Mouse (Mus musculus) skeletal muscle tissue, adult 2 months (tissue): Measurements from ENCODE around the gene Gm10188.

ENCODE experiments used
- DNase-seq: peaks from one replicate; pipeline ENCODE4 v3.0.0-alpha.2; 2012; ENCODE audit warnings: low read depth, low spot score

Gm10188 gene

GRCm38 (mm10) chr1:132229667-132230066 lies at the start of gene Gm10188:
TSS of gene Gm10188 (minus strand) at chr1:132229767.
- DNase-seq, result no peak

DNA sequence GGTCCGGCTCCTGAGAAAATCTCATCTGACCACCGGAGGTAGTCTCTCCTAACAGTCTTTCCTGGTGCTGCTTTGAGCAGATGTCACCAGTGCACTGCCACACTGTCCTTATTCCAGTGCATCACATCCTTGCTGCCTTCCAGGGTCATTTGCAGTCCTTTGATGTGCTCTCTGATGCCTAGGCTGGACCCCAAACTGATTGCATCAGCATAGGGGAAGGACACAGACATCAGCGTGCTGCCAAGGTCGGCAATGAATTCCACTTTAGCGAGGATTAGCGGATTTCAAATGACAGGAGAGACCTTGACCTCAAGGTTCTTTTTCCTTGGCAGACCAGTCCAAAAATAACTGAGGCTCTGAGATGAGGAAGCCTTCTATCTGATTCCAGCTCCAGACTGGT lies 47.6 kb upstream of the Gm10188 start:
- DNase-seq, result no peak

- DNase-seq, result no peak
These were observed 47.1 kb upstream of the Gm10188 start for GRCm38 (mm10) chr1:132276694-132277093.

GRCm38 (mm10) chr1:132271237-132271636 lies 41.7 kb upstream of the Gm10188 start:
- DNase-seq, result no peak

DNA sequence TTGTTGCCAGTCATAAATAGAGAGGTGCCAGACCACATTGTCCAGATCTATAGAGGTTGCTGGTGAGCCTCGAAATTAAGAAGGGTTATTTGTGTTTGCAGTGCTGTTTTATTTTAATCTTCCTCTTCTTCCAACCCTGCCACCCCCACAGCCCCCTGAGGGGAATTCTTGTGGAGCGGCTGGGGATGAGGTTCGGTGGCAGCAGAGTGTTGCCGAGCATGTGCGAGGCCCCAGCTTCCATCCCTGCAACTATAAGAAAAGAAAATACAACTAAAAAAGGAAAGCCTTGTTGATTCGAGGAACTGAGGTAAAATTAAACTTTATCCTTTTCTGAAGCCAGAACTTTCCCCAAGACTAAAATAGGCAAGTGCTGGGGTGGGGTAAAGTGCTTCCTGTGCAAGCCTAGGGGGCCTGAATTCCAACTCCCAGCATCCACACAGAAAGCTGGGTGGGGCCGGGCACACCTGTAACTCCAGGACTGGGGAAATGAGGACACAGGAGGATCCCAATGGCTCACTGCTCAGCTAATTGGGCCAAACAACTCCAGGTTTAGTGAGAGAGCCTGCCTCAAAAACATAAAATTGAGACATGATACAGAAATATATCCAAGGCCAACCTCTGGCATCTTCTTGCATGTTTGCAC lies 39.0 kb upstream of the Gm10188 start:
- no peak for DNase-seq

DNA sequence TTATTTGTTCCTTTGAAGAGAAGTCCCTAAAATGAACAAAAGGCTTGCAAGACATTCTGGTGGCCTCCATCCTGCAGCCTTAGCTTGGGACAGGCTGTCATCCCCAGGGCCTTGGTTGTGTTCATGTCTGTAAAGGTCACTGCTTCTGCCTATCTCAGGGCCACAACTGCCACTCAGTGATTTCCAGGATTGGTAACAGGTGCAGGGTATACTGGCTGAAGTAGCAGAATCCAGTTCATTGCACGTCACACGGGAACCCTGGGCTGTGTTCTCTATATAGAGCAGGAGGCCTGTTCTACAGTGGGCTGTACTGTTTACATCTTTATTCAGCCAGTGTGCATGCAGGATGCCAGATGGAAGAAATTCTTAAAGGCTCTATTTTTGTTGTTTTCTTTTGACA lies 38.4 kb upstream of the Gm10188 start:
- peak; percentile 82 for DNase-seq

DNA sequence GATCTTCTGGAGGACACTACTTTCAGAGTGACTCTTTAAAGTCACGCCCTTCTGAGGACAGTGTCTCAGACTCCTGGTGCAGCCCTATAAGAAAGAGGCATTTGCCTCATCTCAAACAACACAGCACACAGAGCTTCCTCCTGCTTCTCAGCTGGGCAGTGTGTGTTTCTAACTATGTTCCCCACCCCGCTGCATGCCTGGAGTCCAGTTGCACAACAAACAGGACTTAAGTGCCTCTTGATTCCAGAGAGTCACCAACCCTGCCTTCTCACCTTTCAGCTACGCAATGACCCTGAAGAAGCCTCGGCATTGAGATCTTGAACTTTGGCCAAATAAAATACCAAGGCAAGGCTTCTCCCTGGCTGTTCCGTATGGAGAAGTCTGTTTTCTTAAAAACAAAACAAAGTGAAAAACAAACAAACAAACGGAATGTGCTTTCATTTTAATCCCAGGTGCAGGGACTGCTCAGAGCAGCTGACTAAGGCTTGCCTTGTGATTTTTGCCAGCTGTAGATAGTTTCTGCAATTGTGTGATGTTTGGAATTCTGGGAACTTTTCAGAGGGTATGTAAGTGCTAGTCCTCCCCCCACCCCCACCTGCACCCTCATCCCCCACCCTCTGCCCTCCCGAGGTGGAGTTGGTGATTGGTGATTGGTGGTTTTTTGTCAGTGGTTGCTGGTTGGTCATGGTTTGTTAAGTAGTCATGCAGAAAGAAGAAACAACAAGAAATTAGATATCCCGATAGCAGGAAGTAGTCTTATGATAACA lies 37.4 kb upstream of the Gm10188 start:
- DNase-seq, result peak; percentile 84

DNA sequence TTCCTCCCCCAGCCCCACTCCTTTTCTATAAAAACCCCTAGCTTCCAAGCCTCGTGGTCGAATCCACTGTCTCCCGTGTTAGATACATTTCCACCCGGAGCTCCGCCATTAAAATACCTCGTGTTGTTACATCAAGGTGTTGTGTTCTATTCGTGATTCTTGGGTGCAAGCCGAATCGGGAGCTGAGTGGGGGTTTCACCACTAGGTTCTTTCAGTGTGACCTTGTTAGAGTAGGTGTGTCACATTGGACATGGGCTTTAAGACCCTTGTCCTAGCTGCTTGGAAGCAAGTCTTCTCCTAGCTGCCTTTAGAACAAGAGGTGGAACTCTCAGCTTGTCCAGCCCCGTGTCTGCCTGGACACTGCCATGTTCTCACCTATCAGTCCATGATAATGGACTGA lies 36.4 kb upstream of the Gm10188 start:
- no peak for DNase-seq

DNA sequence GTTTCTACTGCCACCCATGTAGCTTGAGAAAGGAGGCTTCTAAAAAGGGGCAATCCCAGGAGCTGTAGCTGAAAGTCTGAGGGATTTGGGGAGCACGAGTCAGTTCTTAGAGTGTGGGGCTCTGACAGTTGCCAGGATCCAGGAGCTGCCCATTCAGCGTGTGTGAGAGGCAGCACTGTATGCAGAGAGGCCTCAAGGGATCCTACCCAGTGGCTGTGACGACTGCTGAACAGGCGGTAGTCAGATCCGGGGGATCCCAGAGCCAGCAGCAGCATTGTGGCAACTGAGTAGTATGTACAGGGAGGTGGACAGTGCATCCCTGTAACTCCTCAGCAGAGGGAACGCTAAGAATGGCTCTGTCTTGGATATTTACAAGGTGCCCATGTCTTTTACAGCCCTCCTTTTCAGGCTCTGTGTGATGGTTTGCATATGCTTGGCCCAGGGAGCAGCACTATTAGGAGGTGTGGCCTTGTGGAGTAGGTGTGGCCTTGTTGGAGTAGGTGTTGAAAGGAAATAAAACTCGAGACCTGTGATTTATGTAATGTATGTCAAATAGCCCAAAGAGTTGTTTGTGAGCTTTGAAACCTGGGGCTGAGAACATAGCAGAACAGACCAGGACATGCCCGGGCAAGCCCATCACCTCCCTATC lies 35.8 kb upstream of the Gm10188 start:
- DNase-seq, result no peak

- no peak for DNase-seq
These were observed 35.0 kb upstream of the Gm10188 start for GRCm38 (mm10) chr1:132264577-132264976.

DNA sequence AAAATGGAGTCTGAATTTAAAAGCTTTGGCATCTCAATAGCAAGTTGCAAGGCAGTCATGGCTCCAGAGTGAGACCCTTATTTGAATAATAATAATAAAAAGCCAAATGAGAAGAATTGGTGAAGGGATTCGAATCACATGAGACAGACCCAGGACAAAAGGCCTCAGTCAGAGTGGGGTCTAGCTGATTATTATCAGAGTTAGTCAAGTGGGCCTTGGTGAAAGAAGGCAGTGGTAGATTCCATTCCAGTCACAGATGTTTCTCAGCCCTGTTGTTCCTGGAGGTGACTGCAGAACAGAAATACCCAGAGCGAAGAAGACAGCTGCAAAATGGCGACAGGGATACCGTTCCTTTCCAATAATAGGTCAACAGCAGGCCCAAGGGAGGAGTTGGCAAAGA lies 34.1 kb upstream of the Gm10188 start:
- no peak for DNase-seq

DNA sequence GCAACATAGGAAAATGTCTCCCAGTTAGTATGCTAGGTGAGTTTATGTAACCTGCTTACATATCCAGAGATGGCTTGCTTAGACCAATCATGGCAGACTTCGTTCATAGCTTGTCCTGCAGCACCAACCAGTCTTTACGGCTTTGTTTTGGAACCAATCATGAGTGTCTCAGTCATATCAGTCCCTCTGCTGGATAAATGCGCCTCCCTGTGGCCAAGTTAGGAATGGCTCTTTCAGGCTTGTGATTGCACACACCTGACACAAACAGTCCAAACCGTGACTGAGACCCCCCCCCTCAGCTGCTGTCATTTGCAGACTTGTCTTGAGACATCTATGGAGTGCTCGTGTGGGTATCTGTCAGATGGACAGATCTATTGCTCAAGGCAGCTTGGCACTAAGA lies 31.5 kb upstream of the Gm10188 start:
- DNase-seq, result no peak

DNA sequence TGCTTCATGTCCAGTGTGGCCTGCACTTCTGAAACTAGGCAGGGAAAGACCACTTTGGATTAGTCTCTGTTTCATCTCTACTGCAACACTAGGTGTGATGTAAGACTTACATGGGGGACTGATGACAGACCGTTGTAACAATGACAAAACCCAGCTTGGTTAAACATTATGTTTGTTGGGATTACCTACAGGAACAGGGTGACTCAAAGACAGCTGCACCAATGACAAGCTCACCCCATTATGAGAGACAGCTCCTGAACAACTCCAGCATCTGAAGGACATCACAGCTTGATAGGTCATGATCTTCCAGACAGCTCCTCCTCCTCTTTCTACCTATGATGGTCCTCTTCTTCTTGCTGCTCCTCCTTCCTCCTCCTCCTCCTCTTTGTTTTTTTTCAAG lies 30.8 kb upstream of the Gm10188 start:
- DNase-seq, result no peak

DNA sequence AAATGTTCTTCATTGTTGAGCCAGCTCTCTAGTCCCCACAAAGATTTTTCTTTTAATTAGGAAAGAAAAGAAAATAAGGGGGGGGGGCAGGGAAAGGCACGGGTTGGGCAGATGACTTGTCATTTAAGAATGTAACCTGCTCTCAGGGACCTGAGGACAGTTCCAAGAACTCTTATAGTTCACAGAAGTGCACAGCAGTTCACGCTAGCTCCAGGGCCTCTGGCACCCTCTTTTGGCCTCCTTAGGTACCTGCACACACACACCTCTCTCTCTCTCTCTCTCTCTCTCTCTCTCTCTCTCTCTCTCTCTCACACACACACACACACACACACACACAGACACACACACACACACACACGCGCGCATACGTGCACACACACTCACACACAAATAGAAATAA lies 24.9 kb upstream of the Gm10188 start:
- no peak for DNase-seq

GRCm38 (mm10) chr1:132246641-132247040 lies 17.1 kb upstream of the Gm10188 start:
- DNase-seq, result no peak

DNA sequence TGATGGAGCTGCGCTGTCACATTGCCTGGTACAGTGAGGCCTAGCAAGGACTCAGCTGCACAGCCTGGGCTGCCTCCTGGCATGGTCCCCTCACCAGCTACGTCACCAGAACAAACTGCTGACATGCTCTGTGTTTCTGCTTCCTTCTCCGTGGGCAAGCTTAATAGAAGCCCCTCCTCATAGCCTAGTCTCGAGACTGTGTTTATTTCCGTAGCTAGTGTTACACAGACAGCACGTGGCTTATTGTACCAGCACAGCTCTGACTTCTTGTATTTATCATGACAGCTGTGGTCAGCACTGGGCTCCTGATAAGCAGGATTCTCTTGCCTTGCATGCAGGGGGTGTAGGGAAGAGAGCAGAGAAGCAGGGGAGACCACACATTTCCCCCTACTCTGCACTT lies 16.6 kb upstream of the Gm10188 start:
- no peak for DNase-seq

GRCm38 (mm10) chr1:132245010-132245409 lies 15.4 kb upstream of the Gm10188 start:
- no peak for DNase-seq

- peak; percentile 17 for DNase-seq
These were observed 8.1 kb upstream of the Gm10188 start for GRCm38 (mm10) chr1:132237585-132238159.

GRCm38 (mm10) chr1:132234757-132235273 lies 5.2 kb upstream of the Gm10188 start:
- DNase-seq, result no peak

GRCm38 (mm10) chr1:132233566-132233965 lies 4.0 kb upstream of the Gm10188 start:
- no peak for DNase-seq

DNA sequence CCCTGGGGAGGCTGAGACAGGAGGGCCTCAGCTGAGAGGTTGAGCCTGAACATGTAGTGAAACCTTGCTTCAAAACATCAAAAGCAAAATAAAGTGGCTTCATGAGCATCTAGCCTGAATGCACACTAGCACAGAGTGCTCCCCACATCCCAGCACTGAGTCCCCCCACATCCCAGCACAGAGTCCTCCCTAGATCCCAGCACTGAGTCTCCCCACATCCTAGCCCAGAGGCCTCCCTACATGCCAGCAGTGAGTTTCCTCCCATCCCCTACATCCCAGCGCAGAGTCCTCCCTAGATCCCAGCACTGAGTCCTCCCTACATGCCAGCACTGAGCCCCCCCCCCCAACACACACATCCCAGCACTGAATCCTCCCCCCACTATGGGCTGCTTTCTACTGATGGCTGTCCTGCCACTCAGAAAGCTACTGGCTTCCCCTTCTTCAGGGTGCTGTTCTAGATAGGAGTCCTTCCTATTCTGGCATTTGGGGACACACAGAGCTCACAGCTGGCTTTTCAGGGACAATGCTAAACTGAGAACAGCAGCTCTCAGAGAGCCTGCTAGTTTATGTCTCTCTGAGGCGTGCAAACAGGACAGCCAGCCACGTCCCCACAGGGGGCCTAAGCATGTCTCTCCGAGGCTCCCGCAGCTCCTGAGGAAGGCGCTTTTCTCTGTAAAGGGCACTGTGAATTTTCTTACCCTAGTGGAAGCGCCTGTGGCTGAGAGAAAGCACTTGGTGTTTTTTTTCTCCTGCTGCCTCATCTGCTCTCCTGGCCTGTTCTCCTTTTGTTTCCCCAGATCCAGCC lies 2.1 kb upstream of the Gm10188 start:
- no peak for DNase-seq
